Mouse (Mus musculus) cerebellum, adult 18-20 months (tissue): ENCODE results near the gene Siae.
A peak's percentile ranks its signal among the peaks of the same experiment; 100 is the strongest.

ENCODE experiments used
- DNase-seq, 2 experiments: peaks; one replicate each; pipeline ENCODE4 v3.0.0; 2021

Gene Siae

GRCm38 (mm10) chr9:37572204-37572876 lies 16.8 kb downstream of the Siae start:
- no peak for DNase-seq

- no peak for DNase-seq
Observed at GRCm38 (mm10) chr9:37576436-37576930, 21.0 kb downstream of the Siae start.

- no peak for DNase-seq
Observed at GRCm38 (mm10) chr9:37583594-37583993, 28.1 kb downstream of the Siae start.

- DNase-seq, result no peak
Observed at GRCm38 (mm10) chr9:37586718-37587117, 31.2 kb downstream of the Siae start.

GRCm38 (mm10) chr9:37590381-37590780 lies 34.9 kb downstream of the Siae start:
- no peak for DNase-seq

- DNase-seq, result no peak
Observed at GRCm38 (mm10) chr9:37592025-37592424, 36.5 kb downstream of the Siae start.

GRCm38 (mm10) chr9:37592633-37593032 lies 37.1 kb downstream of the Siae start:
- DNase-seq, result no peak

- no peak for DNase-seq
Observed at GRCm38 (mm10) chr9:37593690-37594089, 38.2 kb downstream of the Siae start.

- DNase-seq, result no peak
Observed at GRCm38 (mm10) chr9:37595570-37595969, 40.1 kb downstream of the Siae start.

- no peak for DNase-seq
Observed at GRCm38 (mm10) chr9:37598637-37599036, 43.1 kb downstream of the Siae start.

GRCm38 (mm10) chr9:37600538-37601205 lies 45.2 kb downstream of the Siae start:
- no peak for DNase-seq

- DNase-seq, result no peak
Observed at GRCm38 (mm10) chr9:37605089-37605488, 49.6 kb downstream of the Siae start.

- DNase-seq, result no peak
Observed at GRCm38 (mm10) chr9:37609558-37609957, 54.1 kb downstream of the Siae start.

- peak; percentile 87 to 89 for DNase-seq
Observed at GRCm38 (mm10) chr9:37613182-37613910, 57.8 kb downstream of the Siae start, which contains the start of gene Spa17. Spa17 (minus strand) TSS chr9:37613722.

- DNase-seq, result no peak
Observed at GRCm38 (mm10) chr9:37613911-37614280, 58.4 kb downstream of the Siae start.

GRCm38 (mm10) chr9:37614316-37614715 lies 58.8 kb downstream of the Siae start:
- peak in 1 of 2 experiments; percentile 9 for DNase-seq

GRCm38 (mm10) chr9:37615220-37615619 lies 59.7 kb downstream of the Siae start:
- no peak for DNase-seq

- DNase-seq, result peak; percentile 38 to 50
Observed at GRCm38 (mm10) chr9:37616770-37617169, 61.3 kb downstream of the Siae start.

GRCm38 (mm10) chr9:37621290-37621689 lies 65.8 kb downstream of the Siae start:
- peak; percentile 76 to 77 for DNase-seq

GRCm38 (mm10) chr9:37623981-37624380 lies 68.5 kb downstream of the Siae start:
- no peak for DNase-seq

GRCm38 (mm10) chr9:37624502-37624901 lies 69.0 kb downstream of the Siae start:
- no peak for DNase-seq

GRCm38 (mm10) chr9:37625129-37625528 lies 69.6 kb downstream of the Siae start:
- DNase-seq, result no peak

GRCm38 (mm10) chr9:37625641-37626040 lies 70.1 kb downstream of the Siae start:
- DNase-seq, result peak; percentile 59 to 62

GRCm38 (mm10) chr9:37626103-37626567 lies 70.6 kb downstream of the Siae start:
- DNase-seq, result no peak
